Mouse (Mus musculus) megakaryocyte, embryonic 14.5 days (primary cell): Measurements from ENCODE around the gene Slc36a2. TPM values are rescaled to one million over a fixed set of nuclear protein-coding genes. Genes with fewer than 3 reads are reported as not detected.

Experiments
- H3K27me3 ChIP-seq: replicated peaks from 2 replicates; pipeline ENCODE3; 2012; ENCODE audit warnings: inconsistent platforms
- H3K36me3 ChIP-seq: replicated peaks from 2 replicates; pipeline ENCODE3; 2012; ENCODE audit warnings: low read length, inconsistent platforms, mixed read lengths
- H3K4me1 ChIP-seq: 2 replicates; pipeline ENCODE4 v1.6.1; 2012; ENCODE audit warnings: inconsistent platforms
- H3K4me3 ChIP-seq: replicated peaks from 2 replicates; pipeline ENCODE3; 2012; ENCODE audit warnings: moderate library complexity, mild to moderate bottlenecking, inconsistent platforms
- H3K9me3 ChIP-seq: 2 replicates; pipeline ENCODE4 v1.6.1; 2012; ENCODE audit warnings: inconsistent platforms
- FLI1 ChIP-seq: IDR thresholded peaks from 2 replicates; pipeline ENCODE4 v1.6.1; 2012; ENCODE audit warnings: low read length, inconsistent platforms, mixed read lengths
- GATA1 ChIP-seq: IDR thresholded peaks from 3 replicates; pipeline ENCODE4 v1.6.1; 2012; ENCODE audit warnings: mixed read lengths, low read length, inconsistent platforms, borderline replicate concordance
- polyA plus RNA-seq: library from polyadenylated mRNA; stranded (reverse); fragments of >175 nt; gene quantifications from 2 replicates; pipeline ENCODE4 v1.2.3, GENCODE M21; 2012; ENCODE audit warnings: low replicate concordance; ENCODE audit not compliant: insufficient read depth

Gene Slc36a2
- polyA plus RNA-seq, 1 experiment: 0.18 TPM

DNA sequence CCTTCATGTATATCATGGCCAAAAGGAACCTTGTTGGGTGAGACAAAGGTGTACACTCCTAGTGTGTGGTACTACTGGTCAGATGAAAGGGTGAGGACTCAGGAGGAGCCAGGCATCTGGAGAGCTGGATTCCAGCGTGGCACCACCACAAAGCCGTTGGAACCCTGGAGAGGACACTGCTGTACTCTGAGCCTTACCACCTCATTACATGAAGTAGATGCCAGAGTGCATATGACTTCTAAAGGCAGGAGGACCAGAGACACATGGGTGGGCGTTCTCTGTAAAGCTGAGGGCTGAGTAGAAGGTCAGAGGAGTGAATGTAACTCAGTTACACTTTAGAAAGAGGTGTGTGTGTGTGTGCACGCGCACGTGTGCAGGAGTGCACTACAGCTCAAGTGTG is 2.9 kb upstream of the Slc36a2 start:
- H3K4me3 ChIP-seq: no peak overlapping the region
- H3K4me1 ChIP-seq: peaks cover 58% of the 10 kb centered on the region
- peaks cover 39% of the 10 kb centered on the region for H3K27me3 ChIP-seq
- 0 out of 2 replicates have a peak, but pooled peaks cover 4% of the 10 kb centered on the region for H3K9me3 ChIP-seq
- no peak for TF ChIP-seq GATA1
- TF ChIP-seq FLI1: no peak
- no peaks in the 10 kb centered on the region for H3K36me3 ChIP-seq

GRCm38 (mm10) chr11:55187292-55187691 is 2.4 kb upstream of the Slc36a2 start:
- Histone ChIP-seq H3K36me3 (no peaks in the 10 kb centered on the region), H3K4me3 (no peak overlapping the region), H3K27me3 (peaks cover 42% of the 10 kb centered on the region), H3K4me1 (peaks cover 61% of the 10 kb centered on the region), H3K9me3 (0 out of 2 replicates have a peak, but pooled peaks cover 4% of the 10 kb centered on the region)
- TF ChIP-seq FLI1 (no peak), GATA1 (no peak)

DNA sequence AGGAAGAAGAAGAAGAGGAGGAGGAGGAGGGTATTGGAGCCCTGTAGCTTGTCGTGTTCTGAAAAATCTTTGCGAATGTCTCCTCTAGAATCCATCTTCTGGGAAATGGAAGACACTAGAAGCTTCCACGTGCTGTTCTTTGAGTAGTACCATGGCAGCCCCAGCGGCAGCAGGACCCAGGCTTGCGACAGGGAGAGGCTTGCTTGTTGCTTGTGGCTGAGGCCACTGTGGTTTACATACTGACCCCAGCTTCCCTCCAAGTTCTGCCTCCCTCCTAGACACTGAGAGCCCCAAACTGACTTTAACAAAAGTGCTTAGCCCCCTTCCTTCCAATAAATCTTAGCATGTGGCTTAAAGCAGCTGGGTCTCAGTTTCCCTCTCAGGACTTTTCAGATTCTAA is 631 bp downstream of the Slc36a2 start:
- Histone ChIP-seq H3K36me3 (no peaks in the 10 kb centered on the region), H3K9me3 (0 out of 2 replicates have a peak, but pooled peaks cover 4% of the 10 kb centered on the region), H3K4me1 (peaks cover 69% of the 10 kb centered on the region), H3K4me3 (no peak overlapping the region), H3K27me3 (peaks cover 62% of the 10 kb centered on the region)
- TF ChIP-seq GATA1 (no peak), FLI1 (no peak)

GRCm38 (mm10) chr11:55183124-55183523 is 1.8 kb downstream of the Slc36a2 start:
- Histone ChIP-seq H3K9me3 (0 out of 2 replicates have a peak, but pooled peaks cover 4% of the 10 kb centered on the region), H3K4me1 (peaks cover 78% of the 10 kb centered on the region), H3K36me3 (no peaks in the 10 kb centered on the region), H3K27me3 (peaks cover 71% of the 10 kb centered on the region), H3K4me3 (no peak overlapping the region)
- no peak for TF ChIP-seq FLI1
- TF ChIP-seq GATA1: no peak

DNA sequence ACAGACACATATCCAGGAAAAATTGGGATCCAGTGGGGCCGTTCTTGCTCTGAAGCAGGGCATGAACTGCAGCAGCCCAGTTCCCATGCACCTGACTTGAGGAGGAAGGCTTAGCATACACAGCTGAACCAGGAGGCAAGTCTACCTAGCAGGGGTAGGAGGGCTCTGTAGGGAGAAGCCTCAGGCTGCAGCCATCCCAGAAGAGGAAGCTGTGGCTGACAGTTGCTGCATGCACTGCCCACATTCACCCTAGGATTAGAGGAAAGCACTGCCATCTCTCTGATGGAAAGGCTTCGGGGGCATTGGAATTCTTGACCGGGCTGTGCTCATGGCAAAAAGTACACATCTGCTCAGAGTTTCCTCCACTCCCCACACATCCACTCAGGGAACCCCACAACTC is 5.0 kb downstream of the Slc36a2 start:
- no peak overlapping the region for H3K4me3 ChIP-seq
- no peak for TF ChIP-seq GATA1
- no peaks in the 10 kb centered on the region for H3K36me3 ChIP-seq
- H3K9me3 ChIP-seq: no peaks in the 10 kb centered on the region
- H3K27me3 ChIP-seq: peaks cover 72% of the 10 kb centered on the region
- H3K4me1 ChIP-seq: peaks cover 69% of the 10 kb centered on the region

GRCm38 (mm10) chr11:55178830-55179229 is 6.0 kb downstream of the Slc36a2 start:
- Histone ChIP-seq H3K27me3 (peaks cover 70% of the 10 kb centered on the region), H3K4me3 (no peak overlapping the region), H3K4me1 (peaks cover 59% of the 10 kb centered on the region), H3K9me3 (no peaks in the 10 kb centered on the region), H3K36me3 (no peaks in the 10 kb centered on the region)
- TF ChIP-seq FLI1 (no peak), GATA1 (no peak)

- TF ChIP-seq FLI1 (no peak), GATA1 (no peak)
- H3K36me3 ChIP-seq: no peaks in the 10 kb centered on the region
Measured at GRCm38 (mm10) chr11:55170501-55170900, 14.4 kb downstream of the Slc36a2 start.

DNA sequence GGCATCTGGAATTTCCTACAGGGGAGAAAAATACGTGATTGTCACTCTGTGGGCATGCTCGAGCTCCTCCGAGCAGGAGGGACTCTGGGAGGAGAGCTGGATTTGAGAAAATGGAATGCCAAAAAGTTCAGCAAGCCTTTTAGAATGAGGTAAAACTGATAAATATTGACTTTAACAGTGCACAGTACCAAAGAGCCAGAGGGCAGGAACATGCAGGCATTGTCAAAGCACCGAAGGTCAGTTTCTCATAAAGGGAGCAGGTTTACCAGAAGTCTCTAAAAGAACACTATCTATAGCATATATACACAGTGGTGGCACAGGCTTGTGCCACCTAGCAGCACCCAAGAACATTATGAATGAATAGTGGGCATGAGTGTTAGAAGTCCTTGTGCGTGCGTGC is 16.0 kb downstream of the Slc36a2 start:
- TF ChIP-seq GATA1 (no peak), FLI1 (no peak)
- Histone ChIP-seq H3K9me3 (no peaks in the 10 kb centered on the region), H3K27me3 (peaks cover 40% of the 10 kb centered on the region), H3K4me1 (peaks cover 30% of the 10 kb centered on the region), H3K4me3 (no peak overlapping the region), H3K36me3 (no peaks in the 10 kb centered on the region)

More at GRCm38 (mm10) chr11:55170501-55170900, 14.4 kb downstream of the Slc36a2 start:
- peaks cover 20% of the 10 kb centered on the region for H3K4me1 ChIP-seq
- no peak overlapping the region for H3K4me3 ChIP-seq
- no peaks in the 10 kb centered on the region for H3K9me3 ChIP-seq
- H3K27me3 ChIP-seq: peaks cover 51% of the 10 kb centered on the region

DNA sequence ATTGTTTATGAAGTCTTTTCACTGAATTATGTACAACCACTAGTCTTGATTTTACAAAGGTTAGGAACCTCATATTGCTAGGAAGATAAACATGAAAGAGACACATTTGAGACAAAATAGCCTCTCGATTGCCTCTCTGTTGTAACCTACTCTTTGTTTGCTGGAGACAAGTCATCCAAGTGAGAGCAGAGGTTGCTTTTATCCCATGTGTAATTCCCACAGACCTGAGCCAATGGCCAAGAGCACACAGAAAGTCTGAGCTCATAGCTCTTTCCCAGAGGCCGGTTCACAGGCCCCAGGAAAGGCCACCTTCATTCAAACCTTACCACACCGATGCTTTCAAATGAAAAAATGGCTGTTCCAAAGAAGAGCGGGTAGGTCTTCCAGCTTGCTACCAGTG is 16.4 kb downstream of the Slc36a2 start:
- Histone ChIP-seq H3K9me3 (no peaks in the 10 kb centered on the region), H3K4me1 (peaks cover 30% of the 10 kb centered on the region), H3K4me3 (no peak overlapping the region), H3K27me3 (peaks cover 41% of the 10 kb centered on the region), H3K36me3 (no peaks in the 10 kb centered on the region)
- TF ChIP-seq FLI1 (no peak), GATA1 (no peak)

- no peak for TF ChIP-seq GATA1
- no peak overlapping the region for H3K4me3 ChIP-seq
Measured at GRCm38 (mm10) chr11:55165748-55166147, 19.1 kb downstream of the Slc36a2 start.

GRCm38 (mm10) chr11:55164723-55165122 is 20.2 kb downstream of the Slc36a2 start:
- Histone ChIP-seq H3K27me3 (peaks cover 29% of the 10 kb centered on the region), H3K4me1 (peaks cover 40% of the 10 kb centered on the region), H3K9me3 (no peaks in the 10 kb centered on the region), H3K4me3 (no peak overlapping the region), H3K36me3 (no peaks in the 10 kb centered on the region)
- TF ChIP-seq FLI1 (no peak), GATA1 (no peak)

More at GRCm38 (mm10) chr11:55165748-55166147, 19.1 kb downstream of the Slc36a2 start:
- Histone ChIP-seq H3K27me3 (peaks cover 33% of the 10 kb centered on the region), H3K4me1 (peaks cover 41% of the 10 kb centered on the region), H3K9me3 (no peaks in the 10 kb centered on the region), H3K36me3 (no peaks in the 10 kb centered on the region)
